Comparison of ENCODE assay signal across 9 mouse cellular contexts in the genomic region with DNA sequence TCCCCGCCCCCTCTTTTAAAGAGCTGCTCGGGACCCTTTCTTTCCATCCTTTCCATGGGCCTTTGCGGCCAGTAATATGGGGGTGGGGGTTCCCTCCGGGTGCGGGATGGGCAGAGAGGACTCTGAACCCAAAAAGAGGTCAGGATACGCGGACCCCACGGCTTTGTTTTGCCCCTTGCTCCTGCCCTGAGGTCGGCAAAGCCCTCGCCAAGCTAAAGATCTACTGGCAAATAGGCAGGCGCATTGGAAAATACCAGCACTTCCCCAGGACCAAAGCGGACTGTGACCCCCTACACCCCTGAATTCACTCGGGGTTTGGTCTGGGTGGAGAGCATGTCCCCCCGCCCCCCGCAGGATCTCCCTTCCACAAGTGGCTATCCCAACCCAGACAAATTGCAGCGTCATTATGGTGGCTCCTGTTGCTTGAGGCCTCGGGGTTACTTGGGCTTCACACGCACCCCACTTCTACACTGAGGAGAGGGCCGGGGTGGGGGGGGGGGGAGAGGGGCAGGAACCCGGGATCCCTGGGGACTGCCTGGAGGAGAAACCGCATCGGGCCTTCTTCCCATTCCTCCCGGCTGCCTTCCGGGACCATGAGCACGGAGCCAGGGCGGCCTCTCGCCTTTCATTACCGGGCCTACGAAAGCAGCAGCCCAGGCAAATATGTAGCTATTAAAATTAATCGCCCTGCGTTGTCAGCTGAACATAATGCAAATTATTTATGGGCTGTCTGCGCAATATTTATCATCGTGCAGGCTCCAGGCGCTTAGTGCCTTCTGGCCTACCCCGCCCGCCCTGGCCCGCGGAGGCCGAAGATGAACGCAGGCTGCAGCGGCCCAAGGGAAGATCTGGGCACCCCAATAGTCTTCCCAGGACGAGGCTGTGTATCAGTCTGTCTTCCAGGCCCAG. TPM values are rescaled to one million over a fixed set of nuclear protein-coding genes. Genes with fewer than 3 reads are reported as not detected.
DNase-seq lines count a peak whose midpoint lies in the region; ATAC-seq and TF ChIP-seq lines count a peak whose summit lies in the region.
"Had no signal": no experiment of that assay in that cellular context is flagged by ENCODE, and none has a peak within 500 bp of the region (broad histone marks: within the 10 kb centered on the region; RNA-seq: fewer than 3 reads in every experiment).

No protein-coding gene starts in this region.

- H3K9ac ChIP-seq in heart, embryonic 13.5 days: peak overlapping the region; percentile 75
- peak overlapping the region; percentile 15; the same call in 1 of the 2 replicates for H3K9ac ChIP-seq in hindbrain, embryonic 11.5 days (ENCODE audit: low read depth, low read length)

- TF ChIP-seq POLR2A in bone marrow macrophage, adult 2 months (IDR thresholded peaks at IDR 0.05; ENCODE audit: borderline replicate concordance, low read depth, low read length): no peak

- peak overlapping the region; percentile 47 for H3K4me3 ChIP-seq in heart, embryonic 13.5 days
- H3K4me3 ChIP-seq in bone marrow macrophage, adult 2 months (ENCODE audit: insufficient read depth, low read length): peak overlapping the region; percentile 43; the same call in 1 of the 2 replicates
- H3K4me3 ChIP-seq in hindbrain, embryonic 11.5 days (ENCODE audit: low read depth, low read length): peak overlapping the region; percentile 10
- peak overlapping the region; percentile 47 for H3K4me3 ChIP-seq in midbrain, embryonic 10.5 days

- no peak for TF ChIP-seq CTCF in bone marrow macrophage, adult 2 months (IDR thresholded peaks at IDR 0.05; ENCODE audit: low read depth, low read length)

- WGBS in heart, embryonic 13.5 days: 22% methylated on average over 41 of the region's 42 CpGs
- WGBS in hindbrain, embryonic 11.5 days: 8% methylated on average over 39 of the region's 42 CpGs
- 10% methylated on average over 39 of the region's 42 CpGs for WGBS in midbrain, embryonic 10.5 days

- no peaks in the 10 kb centered on the region for H3K9me3 ChIP-seq in heart, embryonic 13.5 days
- no peaks in the 10 kb centered on the region for H3K9me3 ChIP-seq in hindbrain, embryonic 11.5 days (ENCODE audit: control insufficient read depth, low read length)
- no peaks in the 10 kb centered on the region for H3K9me3 ChIP-seq in midbrain, embryonic 10.5 days (replicated peaks)

- H3K27me3 ChIP-seq in heart, embryonic 13.5 days (replicated peaks): peaks cover 85% of the 10 kb centered on the region
- H3K27me3 ChIP-seq in hindbrain, embryonic 11.5 days (ENCODE audit: control insufficient read depth, insufficient read depth, low read length): peaks cover 61% of the 10 kb centered on the region
- H3K27me3 ChIP-seq in midbrain, embryonic 10.5 days (ENCODE audit: low read depth, poor library complexity, severe bottlenecking): peaks cover 99% of the 10 kb centered on the region
- H3K27me3 ChIP-seq: CH12.LX had no signal

- no peak overlapping the region for H3K27ac ChIP-seq in heart, embryonic 13.5 days (replicated peaks)
- H3K27ac ChIP-seq in bone marrow macrophage, adult 2 months (ENCODE audit: insufficient read depth, low read depth, low read length): no peak overlapping the region
- no peak overlapping the region for H3K27ac ChIP-seq in hindbrain, embryonic 11.5 days (ENCODE audit: low read depth, low read length)
- peak overlapping the region; percentile 69 for H3K27ac ChIP-seq in midbrain, embryonic 10.5 days (replicated peaks)

- no peak for DNase-seq in heart, adult 8-10 months (ENCODE audit: low spot score)
- DNase-seq in hindbrain, embryonic 11.5 days (ENCODE audit: low spot score): peak; percentile 31
- DNase-seq in midbrain, embryonic 10.5 days (ENCODE audit: low spot score): peak; percentile 48
- no peak for DNase-seq in right cerebral cortex, postnatal 14 days
- DNase-seq in layer of hippocampus, adult 18-20 months (ENCODE audit: low spot score in 2 of 2): no peak
- DNase-seq in urinary bladder, postnatal 10 days (ENCODE audit: low spot score): no peak

- no peaks in the 10 kb centered on the region for H3K36me3 ChIP-seq in heart, embryonic 13.5 days
- H3K36me3 ChIP-seq in hindbrain, embryonic 11.5 days (ENCODE audit: control insufficient read depth, insufficient read depth, low read length): no peaks in the 10 kb centered on the region
- H3K36me3 ChIP-seq in midbrain, embryonic 10.5 days: no peaks in the 10 kb centered on the region

- H3K4me1 ChIP-seq in heart, embryonic 13.5 days: peaks cover 47% of the 10 kb centered on the region
- H3K4me1 ChIP-seq in bone marrow macrophage, adult 2 months (ENCODE audit: control insufficient read depth, insufficient read depth, low read length): peaks cover under 1% of the 10 kb centered on the region; the same call in 1 of the 2 replicates
- H3K4me1 ChIP-seq in hindbrain, embryonic 11.5 days (replicated peaks; ENCODE audit: control insufficient read depth, insufficient read depth, low read length): 0 out of 2 replicates have a peak, but pooled peaks cover 6% of the 10 kb centered on the region
- peaks cover 70% of the 10 kb centered on the region for H3K4me1 ChIP-seq in midbrain, embryonic 10.5 days

- peak overlapping the region; percentile 69 for H3K4me2 ChIP-seq in heart, embryonic 13.5 days
- H3K4me2 ChIP-seq in hindbrain, embryonic 11.5 days (replicated peaks; ENCODE audit: low read depth, low read length): peak overlapping the region; percentile 41

- ATAC-seq in heart, embryonic 13.5 days (ENCODE audit: extremely low read depth, insufficient number of reproducible peaks, low FRiP score, low TSS enrichment): no peak
- peak; percentile 34 for ATAC-seq in hindbrain, embryonic 11.5 days (ENCODE audit: low FRiP score)

RNA-seq across cellular contexts. Expression of a gene that starts 7.9 kb away (rescaled TPM):
- polyA plus RNA-seq in heart, embryonic 13.5 days (2015; fragmentation: Nextera tagmentation; extraction: Ambion mirVana): 14.2 and 14.5 TPM in 2 replicates
- total RNA-seq in heart, adult 8-10 months (2022): 10 to 100 TPM; 18.7 to 23.4 (median 20.5) TPM
- polyA plus RNA-seq in bone marrow macrophage, adult 2 months (2012; ENCODE audit: insufficient read depth, insufficient read length, missing spikeins): 9.8 and 11.4 TPM in 2 replicates
- polyA plus RNA-seq in hindbrain, embryonic 11.5 days (2014; fragmentation: Nextera tagmentation; extraction: Ambion mirVana): 23.1 and 24.6 TPM in 2 replicates
- polyA plus RNA-seq in midbrain, embryonic 10.5 days (2016; fragmentation: Nextera tagmentation; extraction: Ambion mirVana): 17.9 and 22.4 TPM in 2 replicates
- 10 to 100 TPM; 20.8 to 20.9 TPM for total RNA-seq in layer of hippocampus, adult 18-20 months (2021)

Comparison
In these comparisons a context has a peak if more than half of its experiments do, and no peak if none do; other contexts are left out.
1. DNase-seq: peak in hindbrain, embryonic 11.5 days (single experiment) and midbrain, embryonic 10.5 days (single experiment); none in heart, adult 8-10 months (single experiment), right cerebral cortex, postnatal 14 days (single experiment), layer of hippocampus, adult 18-20 months (0 of 2) and urinary bladder, postnatal 10 days (single experiment).
2. Peak in every context shown above with its lines, with median percentiles within 50 percentile points of each other: H3K4me3 ChIP-seq.